In genomic region chr11:104441475-104442332, GRCm38 (mm10) we compare ENCODE assay signal across 8 mouse cellular contexts. TPM values are rescaled to one million over a fixed set of nuclear protein-coding genes. Genes with fewer than 3 reads are reported as not detected.
DNase-seq lines count a peak whose midpoint lies in the region; ATAC-seq lines count a peak whose summit lies in the region.

No protein-coding gene starts in this region.

- peak; percentile 6 for ATAC-seq in inflammation-experienced regulatory T-cells, adult 6 months

- no peaks in the 10 kb centered on the region for H3K9me3 ChIP-seq in megakaryocyte, embryonic 14.5 days

- H3K36me3 ChIP-seq in megakaryocyte, embryonic 14.5 days (replicated peaks; ENCODE audit: low read length) = no peaks in the 10 kb centered on the region

- H3K4me1 ChIP-seq in megakaryocyte, embryonic 14.5 days = peaks cover 36% of the 10 kb centered on the region

- DNase-seq in adipocyte (ENCODE audit: low spot score) = peak; percentile 80
- peak; percentile 89 for DNase-seq in embryo, embryonic 10 days (ENCODE audit: low spot score)
- DNase-seq in gastrocnemius, postnatal 10 days = peak; percentile 74
- peak; percentile 57 to 78 for DNase-seq in left cerebral cortex, adult 9 months (ENCODE audit: low spot score in 2 of 2)
- DNase-seq in right cerebral cortex, postnatal 10 days (ENCODE audit: low spot score in 2 of 2) = peak; percentile 83 to 85
- DNase-seq in urinary bladder, postnatal 14 days (ENCODE audit: low spot score) = peak; percentile 66

- peak overlapping the region; percentile 100 for H3K4me3 ChIP-seq in megakaryocyte, embryonic 14.5 days (replicated peaks)

- no peaks in the 10 kb centered on the region for H3K27me3 ChIP-seq in megakaryocyte, embryonic 14.5 days (replicated peaks)

RNA-seq across cellular contexts. Expression of gene Kansl1, which starts 27.0 kb away (rescaled TPM):
- total RNA-seq in gastrocnemius, postnatal 10 days (2021) = 10 to 100 TPM; 22.7 to 28.9 TPM
- 10 to 100 TPM; 41.7 to 50.0 (median 44.5) TPM for polyA plus RNA-seq in inflammation-experienced regulatory T-cells, adult 6 months (2017; shearing (Covaris generic))
- polyA plus RNA-seq in megakaryocyte, embryonic 14.5 days (2012; ENCODE audit: insufficient read depth, low replicate concordance) = 67.1 and 120 TPM in 2 replicates

Comparison
In these comparisons a context has a peak if more than half of its experiments do, and no peak if none do; other contexts are left out.
1. Peak in every context shown above with its lines: DNase-seq, ATAC-seq and H3K4me3 ChIP-seq.